Mouse (Mus musculus) embryonic facial prominence, embryonic 13.5 days (tissue): ENCODE measurements at regions not wholly inside any gene's neighbourhood (a gene's known extent, or its start where the extent isn't known, plus 50 kb on each side); places are given as distances from the start of the nearest gene placed in this dataset.
"Not testable (repeated sequence)": the region's sequence is repeated elsewhere in the genome, so short reads cannot be mapped to it uniquely, and the experiment has no call there.

Source experiments
- ATAC-seq: fragments of 200-750 bp; cut with Nextera tagmentation; 2 replicates; pipeline ENCODE4 v1.8.0; 2017; ENCODE audit warnings: low read depth; ENCODE audit not compliant: insufficient number of reproducible peaks, insufficient read depth, low FRiP score, low TSS enrichment
- H3K27ac ChIP-seq: fragments of 300-500 bp; sonication (generic); 2 replicates; pipeline ENCODE4 v1.5.1; 2015; ENCODE audit warnings: moderate library complexity, mild to moderate bottlenecking, inconsistent platforms
- H3K27me3 ChIP-seq: fragments of 300-500 bp; sonication (generic); 2 replicates; pipeline ENCODE4 v1.6.1; 2015; ENCODE audit warnings: mild to moderate bottlenecking, inconsistent platforms
- H3K36me3 ChIP-seq: fragments of 300-500 bp; sonication (generic); 2 replicates; pipeline ENCODE4 v1.6.1; 2015; ENCODE audit warnings: mild to moderate bottlenecking, inconsistent platforms
- H3K4me1 ChIP-seq: fragments of 300-500 bp; sonication (generic); 2 replicates; pipeline ENCODE4 v1.6.1; 2015; ENCODE audit warnings: inconsistent platforms
- H3K4me2 ChIP-seq: fragments of 300-500 bp; sonication (generic); 2 replicates; pipeline ENCODE4 v1.6.1; 2015; ENCODE audit warnings: moderate library complexity, mild to moderate bottlenecking, inconsistent platforms
- H3K4me3 ChIP-seq: fragments of 300-500 bp; sonication (generic); 2 replicates; pipeline ENCODE4 v1.5.1; 2015; ENCODE audit warnings: mild to moderate bottlenecking, inconsistent platforms
- H3K9ac ChIP-seq: fragments of 300-500 bp; sonication (generic); 2 replicates; pipeline ENCODE4 v1.6.1; 2015; ENCODE audit warnings: mild to moderate bottlenecking, inconsistent platforms
- H3K9me3 ChIP-seq: fragments of 300-500 bp; sonication (generic); 2 replicates; pipeline ENCODE4 v1.6.1; 2016; ENCODE audit warnings: inconsistent platforms
- WGBS: fragments of 180-500 bp; shearing (Covaris S2); methylation state at CpG from one replicate; pipeline ENCODE4 v1.1.7; 2015; ENCODE audit warnings: mixed read lengths; 5-methylcytosine and 5-hydroxymethylcytosine counted together

DNA sequence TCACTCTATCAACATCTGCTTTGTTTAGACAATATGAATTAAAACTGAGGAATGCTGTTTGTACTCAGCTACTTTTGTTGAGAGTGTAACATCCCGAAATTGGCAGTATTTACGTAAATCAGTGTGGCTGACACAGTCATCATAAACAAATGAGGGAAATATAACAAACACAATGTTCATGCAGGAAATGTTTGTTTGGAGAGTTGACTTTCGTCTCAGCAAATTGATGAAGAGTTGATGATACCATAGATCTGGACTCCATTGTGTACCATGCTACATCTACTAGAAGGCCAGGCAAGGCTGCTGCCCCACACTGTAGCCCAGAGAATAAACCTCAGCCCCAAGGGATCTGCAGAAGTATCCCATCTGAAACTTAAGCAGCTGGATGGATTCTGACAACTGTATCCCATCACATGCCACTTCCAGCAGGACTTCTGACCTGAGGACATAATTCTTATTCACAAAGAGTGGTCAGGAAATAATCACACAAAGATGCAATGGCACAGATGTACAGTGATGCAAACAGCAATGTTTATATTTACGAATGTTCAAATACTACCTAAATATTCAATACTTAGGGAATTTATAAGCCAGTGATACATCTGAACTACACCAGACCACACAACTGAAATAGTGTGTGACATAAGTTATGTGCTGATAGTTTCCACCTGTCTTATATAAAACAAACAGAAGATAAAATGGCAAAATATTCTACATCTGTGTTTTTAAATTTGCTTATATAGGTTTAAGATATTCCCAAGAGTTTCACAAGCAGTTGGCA is 51.3 kb downstream of the Gm21897 start:
- H3K36me3 ChIP-seq: no peaks in the 10 kb centered on the region
- H3K4me1 ChIP-seq: no peaks in the 10 kb centered on the region
- H3K9me3 ChIP-seq: no peaks in the 10 kb centered on the region
- 78% methylated on average over 4 of the region's 4 CpGs for WGBS
- no peak overlapping the region for H3K4me2 ChIP-seq
- H3K27ac ChIP-seq: no peak overlapping the region
- H3K4me3 ChIP-seq: no peak overlapping the region
- ATAC-seq: no peak
- no peak overlapping the region for H3K9ac ChIP-seq
- H3K27me3 ChIP-seq: no peaks in the 10 kb centered on the region

DNA sequence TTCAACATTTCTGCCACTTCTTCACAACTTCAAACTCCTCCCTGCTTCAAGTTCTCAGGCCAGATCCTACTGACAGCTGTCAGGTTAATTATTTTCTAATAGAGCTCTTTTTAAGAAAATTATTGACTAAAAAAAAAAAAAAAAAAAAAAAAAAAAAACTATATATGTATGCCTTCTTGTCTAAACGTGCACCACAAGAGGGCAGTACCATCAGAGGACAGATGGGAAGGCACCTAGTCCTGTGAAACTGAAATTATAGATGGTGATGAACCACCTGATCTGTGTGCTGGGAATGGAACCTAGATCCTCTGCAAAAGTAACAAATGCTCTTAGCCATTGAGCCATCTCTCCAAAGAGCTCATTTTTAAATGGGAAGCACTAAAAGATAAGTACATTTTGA is 55.6 kb downstream of the Gm21897 start:
- Histone ChIP-seq H3K27me3 (no peaks in the 10 kb centered on the region), H3K36me3 (no peaks in the 10 kb centered on the region), H3K9ac (no peak overlapping the region), H3K4me3 (no peak overlapping the region), H3K4me1 (no peaks in the 10 kb centered on the region), H3K9me3 (no peaks in the 10 kb centered on the region), H3K4me2 (no peak overlapping the region), H3K27ac (no peak overlapping the region)
- ATAC-seq: no peak
- WGBS: 8% methylated on average over 1 of the region's 1 CpGs

DNA sequence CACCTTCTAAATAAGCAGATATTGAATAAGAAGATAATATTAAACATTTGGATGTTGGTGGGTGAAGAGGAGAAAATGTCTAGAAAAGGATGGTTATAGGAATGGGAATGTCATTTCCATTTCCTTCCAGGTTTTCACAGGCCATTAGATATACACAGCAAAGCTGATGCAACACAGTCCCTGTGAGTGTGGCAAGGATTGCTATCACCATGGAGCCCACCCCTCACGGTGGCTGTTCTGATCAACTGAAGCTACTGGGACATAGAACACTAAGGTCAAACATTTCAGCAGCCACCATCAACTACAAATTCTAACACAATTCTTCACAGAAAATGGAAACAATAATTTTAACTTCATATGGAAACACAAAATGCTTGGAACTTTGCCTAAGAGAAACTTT is 56.7 kb downstream of the Gm21897 start:
- H3K4me2 ChIP-seq: no peak overlapping the region
- no peaks in the 10 kb centered on the region for H3K36me3 ChIP-seq
- no peak overlapping the region for H3K9ac ChIP-seq
- H3K4me1 ChIP-seq: no peaks in the 10 kb centered on the region
- no peak overlapping the region for H3K27ac ChIP-seq
- ATAC-seq: no peak
- no peaks in the 10 kb centered on the region for H3K9me3 ChIP-seq
- no peak overlapping the region for H3K4me3 ChIP-seq
- WGBS: 76% methylated on average over 1 of the region's 1 CpGs
- no peaks in the 10 kb centered on the region for H3K27me3 ChIP-seq

GRCm38 (mm10) chr16:15385557-15386240 is 68.4 kb downstream of the Gm21897 start:
- Histone ChIP-seq H3K36me3 (no peaks in the 10 kb centered on the region), H3K4me2 (no peak overlapping the region), H3K4me1 (peaks cover 12% of the 10 kb centered on the region), H3K9ac (no peak overlapping the region), H3K4me3 (no peak overlapping the region), H3K27ac (peak overlapping the region; percentile 57), H3K27me3 (no peaks in the 10 kb centered on the region), H3K9me3 (no peaks in the 10 kb centered on the region)
- WGBS: 47% methylated on average over 3 of the region's 3 CpGs
- no peak for ATAC-seq

DNA sequence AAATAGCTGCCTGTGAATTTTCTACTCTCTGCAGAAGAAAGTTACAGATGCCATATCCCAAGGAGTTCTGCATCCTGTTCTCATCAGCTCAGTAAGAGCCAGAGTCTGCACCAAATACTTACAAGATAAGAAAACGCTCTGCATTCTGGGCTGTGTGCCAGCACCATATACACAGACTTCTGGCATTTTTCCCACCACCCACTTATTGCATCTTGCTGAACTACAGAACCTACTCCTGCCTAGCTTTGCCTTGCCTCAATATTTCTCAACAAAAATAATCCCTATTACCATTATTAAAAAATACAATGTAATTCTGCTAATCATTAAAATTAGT is 69.0 kb downstream of the Gm21897 start:
- Histone ChIP-seq H3K27me3 (no peaks in the 10 kb centered on the region), H3K36me3 (no peaks in the 10 kb centered on the region), H3K4me2 (no peak overlapping the region), H3K4me3 (no peak overlapping the region), H3K9ac (no peak overlapping the region), H3K9me3 (no peaks in the 10 kb centered on the region), H3K27ac (peak overlapping the region; percentile 57), H3K4me1 (peaks cover 12% of the 10 kb centered on the region)
- ATAC-seq: no peak
- 7% methylated on average over 1 of the region's 1 CpGs for WGBS

- no peaks in the 10 kb centered on the region for H3K27me3 ChIP-seq
- no peak overlapping the region for H3K4me2 ChIP-seq
- ATAC-seq: no peak
- H3K9ac ChIP-seq: no peak overlapping the region
- H3K27ac ChIP-seq: no peak overlapping the region
- H3K4me3 ChIP-seq: no peak overlapping the region
- H3K4me1 ChIP-seq: peaks cover 12% of the 10 kb centered on the region
- no peaks in the 10 kb centered on the region for H3K9me3 ChIP-seq
- H3K36me3 ChIP-seq: no peaks in the 10 kb centered on the region
- 50% methylated on average over 1 of the region's 1 CpGs for WGBS
These were observed 72.6 kb downstream of the Gm21897 start for GRCm38 (mm10) chr16:15389892-15390291.

- Histone ChIP-seq H3K27me3 (no peaks in the 10 kb centered on the region), H3K27ac (no peak overlapping the region), H3K4me1 (peaks cover 5% of the 10 kb centered on the region; the same call in 1 of the 2 replicates), H3K4me3 (no peak overlapping the region), H3K9ac (no peak overlapping the region), H3K36me3 (no peaks in the 10 kb centered on the region), H3K9me3 (no peaks in the 10 kb centered on the region), H3K4me2 (no peak overlapping the region)
- WGBS: 69% methylated on average over 3 of the region's 3 CpGs
- no peak for ATAC-seq
These were observed 113.1 kb downstream of the Gm21897 start for GRCm38 (mm10) chr16:15430352-15430751.

DNA sequence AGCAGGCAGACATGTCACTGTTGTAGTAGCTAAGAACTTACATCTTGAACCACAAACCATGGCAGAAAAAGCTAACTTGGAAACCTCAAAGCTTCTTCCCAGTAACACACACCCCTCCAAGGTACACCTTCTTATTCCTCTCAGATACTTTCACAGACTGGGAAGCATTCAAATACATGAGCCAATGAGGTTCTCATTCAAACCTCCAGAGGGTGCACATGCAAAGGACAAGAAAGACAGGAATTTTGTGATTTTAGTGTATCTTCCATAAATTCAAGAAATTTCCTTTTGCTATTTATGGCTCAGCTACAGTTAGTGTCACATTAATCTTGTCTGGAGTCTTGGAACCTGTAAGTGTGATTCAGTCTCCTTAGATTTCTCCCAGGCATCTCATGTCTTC is 115.4 kb downstream of the Gm21897 start:
- peaks cover 5% of the 10 kb centered on the region; the same call in 1 of the 2 replicates for H3K4me1 ChIP-seq
- H3K9ac ChIP-seq: no peak overlapping the region
- no peaks in the 10 kb centered on the region for H3K27me3 ChIP-seq
- H3K4me3 ChIP-seq: no peak overlapping the region
- no peaks in the 10 kb centered on the region for H3K9me3 ChIP-seq
- no peak overlapping the region for H3K27ac ChIP-seq
- no peak for ATAC-seq
- H3K36me3 ChIP-seq: no peaks in the 10 kb centered on the region
- H3K4me2 ChIP-seq: no peak overlapping the region

GRCm38 (mm10) chr16:15462856-15463255 is 145.6 kb downstream of the Gm21897 start:
- H3K36me3 ChIP-seq, ATAC-seq, H3K4me2 ChIP-seq, H3K27ac ChIP-seq, H3K4me1 ChIP-seq, H3K4me3 ChIP-seq, H3K27me3 ChIP-seq, H3K9ac ChIP-seq: not testable (repeated sequence)
- peaks cover 11% of the 10 kb centered on the region for H3K9me3 ChIP-seq

GRCm38 (mm10) chr16:15473875-15474274 is 156.6 kb downstream of the Gm21897 start:
- H3K27ac ChIP-seq: no peak overlapping the region
- WGBS: 82% methylated on average over 4 of the region's 4 CpGs
- no peaks in the 10 kb centered on the region for H3K27me3 ChIP-seq
- ATAC-seq: no peak
- no peak overlapping the region for H3K9ac ChIP-seq
- H3K4me1 ChIP-seq: no peaks in the 10 kb centered on the region
- H3K4me3 ChIP-seq: no peak overlapping the region
- no peaks in the 10 kb centered on the region for H3K36me3 ChIP-seq
- no peaks in the 10 kb centered on the region for H3K9me3 ChIP-seq
- no peak overlapping the region for H3K4me2 ChIP-seq

GRCm38 (mm10) chr16:15478876-15479275 is 161.6 kb downstream of the Gm21897 start:
- Histone ChIP-seq H3K4me1 (no peaks in the 10 kb centered on the region), H3K27me3 (no peaks in the 10 kb centered on the region), H3K4me3 (no peak overlapping the region), H3K9ac (no peak overlapping the region), H3K4me2 (no peak overlapping the region), H3K9me3 (no peaks in the 10 kb centered on the region), H3K36me3 (no peaks in the 10 kb centered on the region), H3K27ac (no peak overlapping the region)
- ATAC-seq: no peak
- 70% methylated on average over 1 of the region's 1 CpGs for WGBS

DNA sequence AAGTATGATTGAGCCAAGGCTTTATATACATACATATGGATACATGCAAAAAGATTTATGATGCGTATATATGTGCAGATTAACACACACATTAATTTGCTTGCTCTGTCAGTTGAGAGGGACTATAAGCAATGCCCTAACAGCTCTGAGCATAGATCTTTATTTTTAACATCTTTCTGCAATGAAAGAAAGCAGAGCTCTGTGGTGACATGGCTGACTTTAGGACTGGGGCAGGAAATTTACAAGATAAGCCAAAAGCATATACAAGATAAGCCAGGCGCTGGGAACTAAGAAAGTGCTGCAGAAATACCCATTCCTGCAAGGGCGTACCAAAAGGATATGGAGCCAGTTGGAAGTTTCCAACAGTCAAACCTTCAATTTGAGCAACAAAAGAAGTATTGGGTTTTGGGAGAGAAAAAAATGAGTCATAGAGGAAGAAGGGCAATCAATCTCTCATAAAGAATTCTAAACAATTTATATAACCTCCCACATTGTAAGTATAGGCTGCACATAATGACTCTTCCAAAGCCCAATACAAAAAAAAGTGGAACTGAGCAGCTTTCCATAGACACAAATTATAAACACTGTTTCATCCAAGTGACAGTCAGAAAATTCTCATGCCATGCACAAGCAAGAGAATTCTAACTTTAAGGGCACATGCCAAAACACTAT is 174.2 kb downstream of the Gm21897 start:
- WGBS: 83% methylated on average over 3 of the region's 3 CpGs
- H3K4me1 ChIP-seq: no peaks in the 10 kb centered on the region
- no peak overlapping the region for H3K4me3 ChIP-seq
- no peaks in the 10 kb centered on the region for H3K36me3 ChIP-seq
- H3K4me2 ChIP-seq: no peak overlapping the region
- H3K9ac ChIP-seq: no peak overlapping the region
- no peaks in the 10 kb centered on the region for H3K27me3 ChIP-seq
- ATAC-seq: no peak
- no peaks in the 10 kb centered on the region for H3K9me3 ChIP-seq
- H3K27ac ChIP-seq: no peak overlapping the region
